Mouse (Mus musculus): ENCODE measurements around the gene Tnxb. TPM values are rescaled to one million over a fixed set of nuclear protein-coding genes. Genes with fewer than 3 reads are reported as not detected.

Gene Tnxb
- polyA plus RNA-seq, 1 experiment from 2014 or later: 0.52 TPM

- no peak for ATAC-seq (ENCODE audit: low FRiP score, low TSS enrichment)
- Histone ChIP-seq H3K4me1 (ENCODE audit: insufficient read depth, low read length) (peaks cover 24% of the 10 kb centered on the region), H3K4me3 (ENCODE audit: low read length) (no peak overlapping the region; the same call in 1 of the 2 replicates), H3K9me3 (ENCODE audit: low read length) (no peaks in the 10 kb centered on the region), H3K9ac (replicated peaks; ENCODE audit: low read length) (peak overlapping the region; percentile 37; the same call in 1 of the 2 replicates), H3K36me3 (ENCODE audit: insufficient read depth, low read length) (peaks cover 38% of the 10 kb centered on the region), H3K27me3 (ENCODE audit: insufficient read depth, low read length) (no peaks in the 10 kb centered on the region), H3K27ac (ENCODE audit: low read length) (no peak overlapping the region), H3K4me2 (replicated peaks; ENCODE audit: low read depth, low read length) (peak overlapping the region; percentile 92)
- WGBS: 75% methylated on average over 16 of the region's 16 CpGs
Measured at GRCm38 (mm10) chr17:34648141-34648890, 22.0 kb upstream of the Tnxb start.

- no peak overlapping the region for H3K4me2 ChIP-seq (replicated peaks; ENCODE audit: low read depth, low read length)
- peaks cover 24% of the 10 kb centered on the region for H3K4me1 ChIP-seq (ENCODE audit: insufficient read depth, low read length)
- ATAC-seq (ENCODE audit: low FRiP score, low TSS enrichment): no peak
- no peaks in the 10 kb centered on the region for H3K9me3 ChIP-seq (ENCODE audit: low read length)
- H3K36me3 ChIP-seq (ENCODE audit: insufficient read depth, low read length): peaks cover 41% of the 10 kb centered on the region
- no peaks in the 10 kb centered on the region for H3K27me3 ChIP-seq (ENCODE audit: insufficient read depth, low read length)
- no peak overlapping the region for H3K9ac ChIP-seq (replicated peaks; ENCODE audit: low read length)
- no peak overlapping the region for H3K4me3 ChIP-seq (ENCODE audit: low read length)
- 88% methylated on average over 18 of the region's 18 CpGs for WGBS
- no peak overlapping the region for H3K27ac ChIP-seq (ENCODE audit: low read length)
Measured at GRCm38 (mm10) chr17:34649106-34649864, 21.1 kb upstream of the Tnxb start.

- H3K36me3 ChIP-seq (ENCODE audit: insufficient read depth, low read length): peaks cover 45% of the 10 kb centered on the region
Measured at GRCm38 (mm10) chr17:34650781-34651180, 19.6 kb upstream of the Tnxb start.

GRCm38 (mm10) chr17:34651507-34652221 is 18.7 kb upstream of the Tnxb start:
- ATAC-seq (ENCODE audit: low FRiP score, low TSS enrichment): no peak
- peaks cover 45% of the 10 kb centered on the region for H3K36me3 ChIP-seq (ENCODE audit: insufficient read depth, low read length)

More at GRCm38 (mm10) chr17:34650781-34651180, 19.6 kb upstream of the Tnxb start:
- Histone ChIP-seq H3K9me3 (ENCODE audit: low read length) (no peaks in the 10 kb centered on the region), H3K4me3 (ENCODE audit: low read length) (no peak overlapping the region), H3K9ac (replicated peaks; ENCODE audit: low read length) (no peak overlapping the region), H3K4me1 (ENCODE audit: insufficient read depth, low read length) (peaks cover 25% of the 10 kb centered on the region), H3K27ac (ENCODE audit: low read length) (no peak overlapping the region), H3K27me3 (ENCODE audit: insufficient read depth, low read length) (no peaks in the 10 kb centered on the region), H3K4me2 (replicated peaks; ENCODE audit: low read depth, low read length) (no peak overlapping the region)
- no peak for ATAC-seq (ENCODE audit: low FRiP score, low TSS enrichment)
- 94% methylated on average over 14 of the region's 14 CpGs for WGBS

GRCm38 (mm10) chr17:34652546-34652945 is 17.8 kb upstream of the Tnxb start:
- Histone ChIP-seq H3K4me3 (ENCODE audit: low read length) (no peak overlapping the region), H3K4me2 (replicated peaks; ENCODE audit: low read depth, low read length) (no peak overlapping the region), H3K9ac (replicated peaks; ENCODE audit: low read length) (no peak overlapping the region), H3K27me3 (ENCODE audit: insufficient read depth, low read length) (no peaks in the 10 kb centered on the region), H3K9me3 (ENCODE audit: low read length) (no peaks in the 10 kb centered on the region), H3K27ac (ENCODE audit: low read length) (no peak overlapping the region), H3K36me3 (ENCODE audit: insufficient read depth, low read length) (peaks cover 45% of the 10 kb centered on the region), H3K4me1 (ENCODE audit: insufficient read depth, low read length) (peaks cover 24% of the 10 kb centered on the region)
- no peak for ATAC-seq (ENCODE audit: low FRiP score, low TSS enrichment)
- WGBS: 82% methylated on average over 10 of the region's 10 CpGs

More at GRCm38 (mm10) chr17:34651507-34652221, 18.7 kb upstream of the Tnxb start:
- peaks cover 25% of the 10 kb centered on the region for H3K4me1 ChIP-seq (ENCODE audit: insufficient read depth, low read length)
- H3K27ac ChIP-seq (ENCODE audit: low read length): no peak overlapping the region
- H3K27me3 ChIP-seq (ENCODE audit: insufficient read depth, low read length): no peaks in the 10 kb centered on the region
- H3K9ac ChIP-seq (replicated peaks; ENCODE audit: low read length): no peak overlapping the region
- 51% methylated on average over 19 of the region's 19 CpGs for WGBS
- H3K9me3 ChIP-seq (ENCODE audit: low read length): no peaks in the 10 kb centered on the region
- no peak overlapping the region for H3K4me3 ChIP-seq (ENCODE audit: low read length)
- no peak overlapping the region for H3K4me2 ChIP-seq (replicated peaks; ENCODE audit: low read depth, low read length)

GRCm38 (mm10) chr17:34652985-34653384 is 17.4 kb upstream of the Tnxb start:
- H3K36me3 ChIP-seq (ENCODE audit: insufficient read depth, low read length): peaks cover 45% of the 10 kb centered on the region
- H3K27me3 ChIP-seq (ENCODE audit: insufficient read depth, low read length): no peaks in the 10 kb centered on the region
- WGBS: 95% methylated on average over 8 of the region's 8 CpGs

GRCm38 (mm10) chr17:34653746-34654285 is 16.5 kb upstream of the Tnxb start:
- Histone ChIP-seq H3K4me2 (replicated peaks; ENCODE audit: low read depth, low read length) (no peak overlapping the region), H3K36me3 (ENCODE audit: insufficient read depth, low read length) (peaks cover 45% of the 10 kb centered on the region), H3K27me3 (ENCODE audit: insufficient read depth, low read length) (0 out of 2 replicates have a peak, but pooled peaks cover under 1% of the 10 kb centered on the region), H3K4me3 (ENCODE audit: low read length) (no peak overlapping the region), H3K4me1 (ENCODE audit: insufficient read depth, low read length) (peaks cover 12% of the 10 kb centered on the region; the same call in 1 of the 2 replicates), H3K9ac (replicated peaks; ENCODE audit: low read length) (no peak overlapping the region), H3K9me3 (ENCODE audit: low read length) (no peaks in the 10 kb centered on the region), H3K27ac (ENCODE audit: low read length) (no peak overlapping the region)
- WGBS: 68% methylated on average over 9 of the region's 9 CpGs
- no peak for ATAC-seq (ENCODE audit: low FRiP score, low TSS enrichment)

More at GRCm38 (mm10) chr17:34652985-34653384, 17.4 kb upstream of the Tnxb start:
- H3K4me1 ChIP-seq (ENCODE audit: insufficient read depth, low read length): peaks cover 20% of the 10 kb centered on the region
- H3K9ac ChIP-seq (replicated peaks; ENCODE audit: low read length): no peak overlapping the region
- ATAC-seq (ENCODE audit: low FRiP score, low TSS enrichment): no peak
- H3K9me3 ChIP-seq (ENCODE audit: low read length): no peaks in the 10 kb centered on the region
- no peak overlapping the region for H3K4me2 ChIP-seq (replicated peaks; ENCODE audit: low read depth, low read length)
- no peak overlapping the region for H3K4me3 ChIP-seq (ENCODE audit: low read length)
- H3K27ac ChIP-seq (ENCODE audit: low read length): no peak overlapping the region

GRCm38 (mm10) chr17:34654392-34654791 is 15.9 kb upstream of the Tnxb start:
- H3K9me3 ChIP-seq (ENCODE audit: low read length): no peaks in the 10 kb centered on the region
- no peak overlapping the region for H3K27ac ChIP-seq (ENCODE audit: low read length)
- no peak overlapping the region for H3K9ac ChIP-seq (replicated peaks; ENCODE audit: low read length)
- H3K4me1 ChIP-seq (ENCODE audit: insufficient read depth, low read length): peaks cover 12% of the 10 kb centered on the region; the same call in 1 of the 2 replicates
- no peak for ATAC-seq (ENCODE audit: low FRiP score, low TSS enrichment)
- 87% methylated on average over 13 of the region's 13 CpGs for WGBS
- peaks cover 40% of the 10 kb centered on the region for H3K36me3 ChIP-seq (ENCODE audit: insufficient read depth, low read length)
- H3K4me2 ChIP-seq (replicated peaks; ENCODE audit: low read depth, low read length): no peak overlapping the region
- peaks cover 6% of the 10 kb centered on the region; the same call in 1 of the 2 replicates for H3K27me3 ChIP-seq (ENCODE audit: insufficient read depth, low read length)
- H3K4me3 ChIP-seq (ENCODE audit: low read length): no peak overlapping the region

GRCm38 (mm10) chr17:34655160-34655559 is 15.2 kb upstream of the Tnxb start:
- H3K4me1 ChIP-seq (ENCODE audit: insufficient read depth, low read length): peaks cover 12% of the 10 kb centered on the region; the same call in 1 of the 2 replicates
- no peak overlapping the region for H3K9ac ChIP-seq (replicated peaks; ENCODE audit: low read length)
- H3K9me3 ChIP-seq (ENCODE audit: low read length): no peaks in the 10 kb centered on the region
- peak; percentile 13 for ATAC-seq (ENCODE audit: low FRiP score, low TSS enrichment)
- H3K4me2 ChIP-seq (replicated peaks; ENCODE audit: low read depth, low read length): no peak overlapping the region
- H3K27ac ChIP-seq (ENCODE audit: low read length): peak overlapping the region; percentile 68; the same call in 1 of the 2 replicates
- peaks cover 36% of the 10 kb centered on the region for H3K36me3 ChIP-seq (ENCODE audit: insufficient read depth, low read length)
- 64% methylated on average over 7 of the region's 7 CpGs for WGBS
- no peak overlapping the region for H3K4me3 ChIP-seq (ENCODE audit: low read length)
- peaks cover 13% of the 10 kb centered on the region for H3K27me3 ChIP-seq (ENCODE audit: insufficient read depth, low read length)
